Mouse (Mus musculus): Measurements from ENCODE around the gene Ap3b2. TPM values are rescaled to one million over a fixed set of nuclear protein-coding genes. Genes with fewer than 3 reads are reported as not detected.
"Not testable (repeated sequence)": the region's sequence is repeated elsewhere in the genome, so short reads cannot be mapped to it uniquely, and the experiment has no call there.

Ap3b2 gene
- polyA plus RNA-seq, 1 experiment from 2014 or later: 5.2 TPM

- Histone ChIP-seq H3K4me3 (ENCODE audit: low read length) (no peak overlapping the region), H3K27me3 (replicated peaks; ENCODE audit: control insufficient read depth, insufficient read depth, low read length) (peaks cover 13% of the 10 kb centered on the region), H3K4me2 (ENCODE audit: low read depth, low read length) (no peak overlapping the region), H3K9ac (ENCODE audit: low read depth, low read length) (no peak overlapping the region), H3K9me3 (ENCODE audit: control insufficient read depth, low read length) (no peaks in the 10 kb centered on the region), H3K4me1 (ENCODE audit: control insufficient read depth, insufficient read depth, low read length) (no peaks in the 10 kb centered on the region), H3K27ac (ENCODE audit: low read length) (no peak overlapping the region), H3K36me3 (ENCODE audit: control insufficient read depth, insufficient read depth, low read length) (no peaks in the 10 kb centered on the region)
- no peak for ATAC-seq
- 10% methylated on average over 8 of the region's 8 CpGs for WGBS
These were observed 12.9 kb downstream of the Ap3b2 start for GRCm38 (mm10) chr7:81480800-81481199.

GRCm38 (mm10) chr7:81479531-81480090 is 14.1 kb downstream of the Ap3b2 start:
- no peak overlapping the region for H3K4me2 ChIP-seq (ENCODE audit: low read depth, low read length)
- 68% methylated on average over 3 of the region's 3 CpGs for WGBS
- no peak overlapping the region for H3K9ac ChIP-seq (ENCODE audit: low read depth, low read length)
- H3K9me3 ChIP-seq (ENCODE audit: control insufficient read depth, low read length): no peaks in the 10 kb centered on the region
- peaks cover 13% of the 10 kb centered on the region for H3K27me3 ChIP-seq (replicated peaks; ENCODE audit: control insufficient read depth, insufficient read depth, low read length)
- no peak overlapping the region for H3K4me3 ChIP-seq (ENCODE audit: low read length)
- no peaks in the 10 kb centered on the region for H3K4me1 ChIP-seq (ENCODE audit: control insufficient read depth, insufficient read depth, low read length)
- no peak for ATAC-seq
- H3K36me3 ChIP-seq (ENCODE audit: control insufficient read depth, insufficient read depth, low read length): no peaks in the 10 kb centered on the region
- H3K27ac ChIP-seq (ENCODE audit: low read length): no peak overlapping the region

GRCm38 (mm10) chr7:81478261-81478660 is 15.5 kb downstream of the Ap3b2 start:
- not testable (repeated sequence) for H3K4me3 ChIP-seq (ENCODE audit: low read length); H3K27ac ChIP-seq (ENCODE audit: low read length); H3K9me3 ChIP-seq (ENCODE audit: control insufficient read depth, low read length); H3K36me3 ChIP-seq (ENCODE audit: control insufficient read depth, insufficient read depth, low read length); H3K4me2 ChIP-seq (ENCODE audit: low read depth, low read length); H3K4me1 ChIP-seq (ENCODE audit: control insufficient read depth, insufficient read depth, low read length); ATAC-seq; H3K9ac ChIP-seq (ENCODE audit: low read depth, low read length)
- peaks cover 13% of the 10 kb centered on the region for H3K27me3 ChIP-seq (replicated peaks; ENCODE audit: control insufficient read depth, insufficient read depth, low read length)

GRCm38 (mm10) chr7:81476833-81477232 is 16.9 kb downstream of the Ap3b2 start:
- H3K27ac ChIP-seq (ENCODE audit: low read length): no peak overlapping the region
- no peak overlapping the region for H3K9ac ChIP-seq (ENCODE audit: low read depth, low read length)
- H3K36me3 ChIP-seq (ENCODE audit: control insufficient read depth, insufficient read depth, low read length): no peaks in the 10 kb centered on the region
- H3K4me3 ChIP-seq (ENCODE audit: low read length): no peak overlapping the region
- 0 out of 2 replicates have a peak overlapping the region, but pooled peaks have one; percentile 12 for H3K4me2 ChIP-seq (ENCODE audit: low read depth, low read length)
- no peaks in the 10 kb centered on the region for H3K4me1 ChIP-seq (ENCODE audit: control insufficient read depth, insufficient read depth, low read length)
- no peaks in the 10 kb centered on the region for H3K9me3 ChIP-seq (ENCODE audit: control insufficient read depth, low read length)
- WGBS: 5% methylated on average over 24 of the region's 24 CpGs
- H3K27me3 ChIP-seq (replicated peaks; ENCODE audit: control insufficient read depth, insufficient read depth, low read length): peaks cover 13% of the 10 kb centered on the region
- ATAC-seq: no peak

- peaks cover 13% of the 10 kb centered on the region for H3K27me3 ChIP-seq (replicated peaks; ENCODE audit: control insufficient read depth, insufficient read depth, low read length)
- no peaks in the 10 kb centered on the region for H3K36me3 ChIP-seq (ENCODE audit: control insufficient read depth, insufficient read depth, low read length)
- no peaks in the 10 kb centered on the region for H3K9me3 ChIP-seq (ENCODE audit: control insufficient read depth, low read length)
- no peak overlapping the region for H3K4me2 ChIP-seq (ENCODE audit: low read depth, low read length)
- H3K4me1 ChIP-seq (ENCODE audit: control insufficient read depth, insufficient read depth, low read length): no peaks in the 10 kb centered on the region
- ATAC-seq: no peak
- no peak overlapping the region for H3K27ac ChIP-seq (ENCODE audit: low read length)
- WGBS: 71% methylated on average over 3 of the region's 3 CpGs
- no peak overlapping the region for H3K9ac ChIP-seq (ENCODE audit: low read depth, low read length)
- no peak overlapping the region for H3K4me3 ChIP-seq (ENCODE audit: low read length)
These were observed 18.5 kb downstream of the Ap3b2 start for GRCm38 (mm10) chr7:81475221-81475620.

- Histone ChIP-seq H3K4me2 (ENCODE audit: low read depth, low read length) (no peak overlapping the region), H3K27ac (ENCODE audit: low read length) (no peak overlapping the region), H3K9me3 (ENCODE audit: control insufficient read depth, low read length) (no peaks in the 10 kb centered on the region), H3K36me3 (ENCODE audit: control insufficient read depth, insufficient read depth, low read length) (no peaks in the 10 kb centered on the region), H3K27me3 (replicated peaks; ENCODE audit: control insufficient read depth, insufficient read depth, low read length) (no peaks in the 10 kb centered on the region), H3K4me3 (ENCODE audit: low read length) (no peak overlapping the region), H3K4me1 (ENCODE audit: control insufficient read depth, insufficient read depth, low read length) (no peaks in the 10 kb centered on the region), H3K9ac (ENCODE audit: low read depth, low read length) (no peak overlapping the region)
- no peak for ATAC-seq
- WGBS: 75% methylated on average over 9 of the region's 9 CpGs
These were observed 28.7 kb downstream of the Ap3b2 start for GRCm38 (mm10) chr7:81464906-81465450.

GRCm38 (mm10) chr7:81464116-81464515 is 29.6 kb downstream of the Ap3b2 start:
- no peaks in the 10 kb centered on the region for H3K27me3 ChIP-seq (replicated peaks; ENCODE audit: control insufficient read depth, insufficient read depth, low read length)
- no peaks in the 10 kb centered on the region for H3K4me1 ChIP-seq (ENCODE audit: control insufficient read depth, insufficient read depth, low read length)
- ATAC-seq: no peak
- no peak overlapping the region for H3K27ac ChIP-seq (ENCODE audit: low read length)
- H3K36me3 ChIP-seq (ENCODE audit: control insufficient read depth, insufficient read depth, low read length): no peaks in the 10 kb centered on the region
- H3K4me2 ChIP-seq (ENCODE audit: low read depth, low read length): no peak overlapping the region
- WGBS: 1% methylated on average over 4 of the region's 4 CpGs
- H3K9ac ChIP-seq (ENCODE audit: low read depth, low read length): no peak overlapping the region
- H3K4me3 ChIP-seq (ENCODE audit: low read length): no peak overlapping the region
- no peaks in the 10 kb centered on the region for H3K9me3 ChIP-seq (ENCODE audit: control insufficient read depth, low read length)

GRCm38 (mm10) chr7:81462815-81463214 is 30.9 kb downstream of the Ap3b2 start:
- Histone ChIP-seq H3K36me3 (ENCODE audit: control insufficient read depth, insufficient read depth, low read length) (no peaks in the 10 kb centered on the region), H3K4me1 (ENCODE audit: control insufficient read depth, insufficient read depth, low read length) (no peaks in the 10 kb centered on the region), H3K9me3 (ENCODE audit: control insufficient read depth, low read length) (no peaks in the 10 kb centered on the region), H3K9ac (ENCODE audit: low read depth, low read length) (no peak overlapping the region), H3K27me3 (replicated peaks; ENCODE audit: control insufficient read depth, insufficient read depth, low read length) (no peaks in the 10 kb centered on the region; the same call in 1 of the 2 replicates), H3K27ac (ENCODE audit: low read length) (no peak overlapping the region), H3K4me2 (ENCODE audit: low read depth, low read length) (no peak overlapping the region), H3K4me3 (ENCODE audit: low read length) (no peak overlapping the region)
- 76% methylated on average over 3 of the region's 3 CpGs for WGBS
- ATAC-seq: no peak

GRCm38 (mm10) chr7:81455155-81455651 is 38.5 kb downstream of the Ap3b2 start, which contains the start of gene Cpeb1:
Gene Cpeb1, minus strand, starts transcription at chr7:81455465.
- peaks cover 42% of the 10 kb centered on the region for H3K27me3 ChIP-seq (replicated peaks; ENCODE audit: control insufficient read depth, insufficient read depth, low read length)
- no peak within 1 kb of the TSS for H3K27ac ChIP-seq (ENCODE audit: low read length)
- peaks cover 8% of the 10 kb centered on the region for H3K4me1 ChIP-seq (ENCODE audit: control insufficient read depth, insufficient read depth, low read length)
- ATAC-seq: peak; percentile 56; the same call in 1 of the 2 replicates
- H3K4me3 ChIP-seq (ENCODE audit: low read length): peak within 1 kb of the TSS; percentile 59
- 1% methylated on average over 28 of the region's 28 CpGs for WGBS
- H3K36me3 ChIP-seq (ENCODE audit: control insufficient read depth, insufficient read depth, low read length): no peaks in the 10 kb centered on the region
- peak within 1 kb of the TSS; percentile 40; the same call in 1 of the 2 replicates for H3K9ac ChIP-seq (ENCODE audit: low read depth, low read length)
- no peaks in the 10 kb centered on the region for H3K9me3 ChIP-seq (ENCODE audit: control insufficient read depth, low read length)
- peak within 1 kb of the TSS; percentile 95 for H3K4me2 ChIP-seq (ENCODE audit: low read depth, low read length)
